Mouse (Mus musculus): ENCODE data around the gene Carns1. TPM values are rescaled to one million over a fixed set of nuclear protein-coding genes. Genes with fewer than 3 reads are reported as not detected.

Gene Carns1
- total and polyA plus RNA-seq, 3 experiments, result 1.7 to 4.0 (median 3.8) TPM

DNA sequence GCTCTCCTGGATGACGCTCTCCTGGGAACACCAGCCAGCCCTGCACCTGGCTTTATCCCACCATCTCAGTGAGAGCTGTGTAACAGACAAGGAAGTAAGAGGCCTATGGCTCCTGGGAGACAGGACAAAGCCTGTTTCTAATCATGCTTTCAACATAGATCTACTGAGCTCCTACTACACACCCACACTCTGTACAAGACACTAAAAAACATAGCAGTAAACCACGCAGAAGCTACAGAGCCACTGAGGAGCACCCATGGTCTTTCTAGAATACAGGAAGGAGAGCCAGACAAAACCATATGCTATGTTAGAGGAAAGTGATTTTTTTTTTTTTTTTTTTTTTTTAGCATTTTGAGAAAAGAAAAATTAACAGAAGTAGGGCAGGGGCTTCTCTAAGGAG, 56.9 kb downstream of the Carns1 start:
- no peak for DNase-seq (ENCODE audit: extremely low read depth)
- H3K79me2 ChIP-seq (replicated peaks; ENCODE audit: control insufficient read depth, extremely low read depth, insufficient read depth, poor library complexity, severe bottlenecking), result 0 out of 2 replicates have a peak, but pooled peaks cover 2% of the 10 kb centered on the region
- no peak overlapping the region for H3K4me2 ChIP-seq (ENCODE audit: insufficient read depth, low read depth, poor library complexity, severe bottlenecking)
- H3K4me1 ChIP-seq (ENCODE audit: control insufficient read depth in 1 of 2, insufficient read depth in 2 of 2), result peaks cover 20 to 73% of the 10 kb centered on the region in 2 experiments
- TF ChIP-seq TCF12 (IDR thresholded peaks at IDR 0.05; ENCODE audit: low read depth, low read length) (no peak), UBTF (IDR thresholded peaks at IDR 0.05; ENCODE audit: low read depth, low read length) (no peak), ZNF384 (IDR thresholded peaks at IDR 0.05; ENCODE audit: low read depth, low read length) (no peak), NELFE (IDR thresholded peaks at IDR 0.05; ENCODE audit: low read depth, low read length) (no peak), JUN (IDR thresholded peaks at IDR 0.05; ENCODE audit: insufficient read depth, low read depth, low read length) (no peak), MYC (IDR thresholded peaks at IDR 0.05; ENCODE audit: low read depth, low read length) (no peak), ZMIZ1 (IDR thresholded peaks at IDR 0.05; ENCODE audit: low read depth, low read length) (no peak), POLR2AphosphoS2 (IDR thresholded peaks at IDR 0.05; ENCODE audit: low read depth, low read length) (no peak), IRF4 (IDR thresholded peaks at IDR 0.05; ENCODE audit: low read depth, low read length) (no peak), EP300 (IDR thresholded peaks at IDR 0.05; ENCODE audit: low read length) (no peak), PAX5 (IDR thresholded peaks at IDR 0.05; ENCODE audit: low read length) (no peak), CHD1 (IDR thresholded peaks at IDR 0.05; ENCODE audit: low read depth, low read length) (no peak), CHD2 (IDR thresholded peaks at IDR 0.05; ENCODE audit: low read length) (no peak), ETS1 (conservative IDR thresholded peaks at IDR 0.05; ENCODE audit: low read depth, low read length) (no peak), MXI1 (IDR thresholded peaks at IDR 0.05; ENCODE audit: low read depth, low read length) (no peak), RAD21 (IDR thresholded peaks at IDR 0.05; ENCODE audit: low read depth, low read length) (no peak), HCFC1 (IDR thresholded peaks at IDR 0.05; ENCODE audit: low read depth, low read length) (no peak), USF1 (IDR thresholded peaks at IDR 0.05; ENCODE audit: low read depth, low read length) (no peak)
- H3K4me3 ChIP-seq (replicated peaks in 1 of 3; ENCODE audit: low read depth in 2 of 3, low read length in 2 of 3, poor library complexity in 1 of 3), result no peak overlapping the region
- no peak overlapping the region for H3K9ac ChIP-seq (ENCODE audit: insufficient read depth, low read depth)
- H3K9me3 ChIP-seq (replicated peaks; ENCODE audit: low read length), result no peaks in the 10 kb centered on the region
- H3K27ac ChIP-seq (ENCODE audit: insufficient read depth, low read depth), result no peak overlapping the region
- no peaks in the 10 kb centered on the region for H3K27me3 ChIP-seq (replicated peaks)
- in situ Hi-C loops (cut with MboI; ENCODE audit: low pct_ligation_motif_present, low pct_unique_long_range_greater_than_20kb, low sequenced_read_pairs) (no loop called here), dilution Hi-C loops (cut with MboI; ENCODE audit: extremely low pct_ligation_motif_present, extremely low pct_unique_long_range_greater_than_20kb, low sequenced_read_pairs) (no loop called here)
- peaks cover 37 to 57% of the 10 kb centered on the region in 2 experiments for H3K36me3 ChIP-seq (replicated peaks in 1 of 2; ENCODE audit: control insufficient read depth in 1 of 2, insufficient read depth in 1 of 2, low read length in 1 of 2)

DNA sequence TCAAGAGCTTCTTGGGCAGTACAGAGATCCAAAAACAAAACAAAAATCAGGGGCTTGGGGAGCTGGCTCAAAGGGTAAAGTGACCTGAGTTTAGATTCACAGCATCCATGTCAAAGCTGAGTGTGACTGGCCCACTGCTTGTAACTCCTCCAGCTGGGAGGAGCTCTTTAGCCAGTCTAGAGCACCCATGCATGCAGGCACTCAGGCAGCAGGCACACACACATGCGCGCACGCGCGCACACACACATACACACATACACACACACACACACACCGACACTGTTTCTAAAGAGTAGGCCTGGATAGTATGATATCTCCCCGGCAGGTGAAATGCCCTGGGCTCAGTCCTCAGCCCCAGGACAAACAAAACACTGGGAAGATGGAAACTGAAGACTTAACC, 58.3 kb downstream of the Carns1 start:
- no peak overlapping the region for H3K9ac ChIP-seq (ENCODE audit: insufficient read depth, low read depth)
- peaks cover 51 to 70% of the 10 kb centered on the region in 2 experiments for H3K36me3 ChIP-seq (replicated peaks in 1 of 2; ENCODE audit: control insufficient read depth in 1 of 2, insufficient read depth in 1 of 2, low read length in 1 of 2)
- in situ Hi-C loops (cut with MboI; ENCODE audit: low pct_ligation_motif_present, low pct_unique_long_range_greater_than_20kb, low sequenced_read_pairs), result no loop called here
- no peak overlapping the region for H3K27ac ChIP-seq (ENCODE audit: insufficient read depth, low read depth)
- no peak for DNase-seq (ENCODE audit: extremely low read depth)
- H3K9me3 ChIP-seq (replicated peaks; ENCODE audit: low read length), result no peaks in the 10 kb centered on the region
- no peaks in the 10 kb centered on the region for H3K27me3 ChIP-seq (replicated peaks)
- no peak overlapping the region for H3K4me3 ChIP-seq (replicated peaks in 1 of 3; ENCODE audit: low read depth in 2 of 3, low read length in 2 of 3, poor library complexity in 1 of 3)
- H3K4me2 ChIP-seq (ENCODE audit: insufficient read depth, low read depth, poor library complexity, severe bottlenecking), result no peak overlapping the region
- H3K4me1 ChIP-seq (ENCODE audit: control insufficient read depth in 1 of 2, insufficient read depth in 2 of 2), result peaks cover 24 to 73% of the 10 kb centered on the region in 2 experiments
- dilution Hi-C loops (cut with MboI; ENCODE audit: extremely low pct_ligation_motif_present, extremely low pct_unique_long_range_greater_than_20kb, low sequenced_read_pairs), result no loop called here
- H3K79me2 ChIP-seq (replicated peaks; ENCODE audit: control insufficient read depth, extremely low read depth, insufficient read depth, poor library complexity, severe bottlenecking), result 0 out of 2 replicates have a peak, but pooled peaks cover 2% of the 10 kb centered on the region
- no peak for TF ChIP-seq ZMIZ1 (IDR thresholded peaks at IDR 0.05; ENCODE audit: low read depth, low read length)
- TF ChIP-seq MXI1 (IDR thresholded peaks at IDR 0.05; ENCODE audit: low read depth, low read length), result no peak
- TF ChIP-seq KAT2A (IDR thresholded peaks at IDR 0.05; ENCODE audit: insufficient replicate concordance, low read length), result no peak
- no peak for TF ChIP-seq JUND (conservative IDR thresholded peaks at IDR 0.05; ENCODE audit: low read depth, low read length)
- TF ChIP-seq CHD2 (IDR thresholded peaks at IDR 0.05; ENCODE audit: low read length), result no peak
- TF ChIP-seq ZKSCAN1 (IDR thresholded peaks at IDR 0.05; ENCODE audit: borderline replicate concordance, low read depth, low read length), result no peak
- no peak for TF ChIP-seq NELFE (IDR thresholded peaks at IDR 0.05; ENCODE audit: low read depth, low read length)
- TF ChIP-seq SIN3A (IDR thresholded peaks at IDR 0.05; ENCODE audit: low read length), result no peak
- TF ChIP-seq JUN (IDR thresholded peaks at IDR 0.05; ENCODE audit: insufficient read depth, low read depth, low read length), result no peak
- TF ChIP-seq BHLHE40 (IDR thresholded peaks at IDR 0.05; ENCODE audit: low read depth, low read length), result no peak
- no peak for TF ChIP-seq TCF12 (IDR thresholded peaks at IDR 0.05; ENCODE audit: low read depth, low read length)
- TF ChIP-seq TBP (conservative IDR thresholded peaks at IDR 0.05; ENCODE audit: low read depth, low read length), result no peak
- no peak for TF ChIP-seq GABPA (IDR thresholded peaks at IDR 0.05; ENCODE audit: insufficient replicate concordance, low read depth, low read length)
- no peak for TF ChIP-seq UBTF (IDR thresholded peaks at IDR 0.05; ENCODE audit: low read depth, low read length)
- no peak for TF ChIP-seq USF2 (conservative IDR thresholded peaks at IDR 0.05; ENCODE audit: low read depth, low read length)
